Mouse (Mus musculus) G1E (cell line): ENCODE data around the gene 1810009A15Rik. TPM values are rescaled to one million over a fixed set of nuclear protein-coding genes. Genes with fewer than 3 reads are reported as not detected.

Experiments used
- ATAC-seq: 2 replicates; pipeline ENCODE4 v1.8.0; 2016; ENCODE audit warnings: mild to moderate bottlenecking; ENCODE audit not compliant: insufficient number of reproducible peaks, poor library complexity, low FRiP score, severe bottlenecking; ENCODE audit errors: extremely low read depth
- DNase-seq: peaks from one replicate; pipeline ENCODE4 v3.0.0; 2012; ENCODE audit warnings: low spot score
- H3K27me3 ChIP-seq: 2 replicates; pipeline ENCODE4 v1.6.1; 2012; ENCODE audit warnings: mild to moderate bottlenecking, low read length, inconsistent platforms; ENCODE audit not compliant: insufficient read depth
- H3K36me3 ChIP-seq: replicated peaks from 2 replicates; pipeline ENCODE3; 2012; ENCODE audit warnings: mild to moderate bottlenecking, inconsistent platforms
- H3K4me1 ChIP-seq: 2 replicates; pipeline ENCODE4 v1.6.1; 2012; ENCODE audit warnings: low read depth, low read length, inconsistent platforms, mixed read lengths; ENCODE audit not compliant: insufficient read depth
- H3K4me3 ChIP-seq: 2 replicates; pipeline ENCODE4 v1.5.1; 2012; ENCODE audit warnings: low read depth, mild to moderate bottlenecking, inconsistent platforms, low read length, moderate library complexity, mixed read lengths
- H3K9me3 ChIP-seq: replicated peaks from 2 replicates; pipeline ENCODE4 v1.6.1; 2012; ENCODE audit warnings: inconsistent platforms
- CTCF ChIP-seq: IDR thresholded peaks from 2 replicates; pipeline ENCODE4 v1.5.1; 2012; ENCODE audit warnings: low read depth, low read length, inconsistent platforms, mixed read lengths
- GATA1 ChIP-seq: IDR thresholded peaks from 2 replicates; pipeline ENCODE4 v1.6.1; 2012; ENCODE audit warnings: borderline replicate concordance, low read length, inconsistent platforms, mixed read lengths
- GATA2 ChIP-seq: IDR thresholded peaks from 2 replicates; pipeline ENCODE4 v1.6.1; 2012; ENCODE audit warnings: low read depth, low read length, inconsistent platforms, borderline replicate concordance
- POLR2AphosphoS5 ChIP-seq: IDR thresholded peaks from 2 replicates; pipeline ENCODE4 v1.6.1; 2012; ENCODE audit warnings: low read depth, low read length, inconsistent platforms; ENCODE audit not compliant: insufficient replicate concordance
- TAL1 ChIP-seq: conservative IDR thresholded peaks from 2 replicates; pipeline ENCODE4 v1.6.1; 2012; ENCODE audit warnings: low read depth, low read length, inconsistent platforms, mixed read lengths
- polyA plus RNA-seq: library from polyadenylated mRNA; stranded (reverse); fragments of >175 nt; gene quantifications from 2 replicates; pipeline ENCODE4 v1.2.3, GENCODE M21; 2012
- total RNA-seq, 2 experiments: library from RNA; stranded (forward) in 1 of 2; stranded (reverse) in 1 of 2; fragments of 200-1000 nt in 1 of 2; fragments of >200 nt in 1 of 2; fragmentation: Nextera tagmentation in 1 of 2; gene quantifications; 2 replicates each; pipeline ENCODE4 v1.2.3; 2014 to 2017

Gene 1810009A15Rik
- total and polyA plus RNA-seq, 3 experiments = 53.0 to 85.7 (median 84.9) TPM

DNA sequence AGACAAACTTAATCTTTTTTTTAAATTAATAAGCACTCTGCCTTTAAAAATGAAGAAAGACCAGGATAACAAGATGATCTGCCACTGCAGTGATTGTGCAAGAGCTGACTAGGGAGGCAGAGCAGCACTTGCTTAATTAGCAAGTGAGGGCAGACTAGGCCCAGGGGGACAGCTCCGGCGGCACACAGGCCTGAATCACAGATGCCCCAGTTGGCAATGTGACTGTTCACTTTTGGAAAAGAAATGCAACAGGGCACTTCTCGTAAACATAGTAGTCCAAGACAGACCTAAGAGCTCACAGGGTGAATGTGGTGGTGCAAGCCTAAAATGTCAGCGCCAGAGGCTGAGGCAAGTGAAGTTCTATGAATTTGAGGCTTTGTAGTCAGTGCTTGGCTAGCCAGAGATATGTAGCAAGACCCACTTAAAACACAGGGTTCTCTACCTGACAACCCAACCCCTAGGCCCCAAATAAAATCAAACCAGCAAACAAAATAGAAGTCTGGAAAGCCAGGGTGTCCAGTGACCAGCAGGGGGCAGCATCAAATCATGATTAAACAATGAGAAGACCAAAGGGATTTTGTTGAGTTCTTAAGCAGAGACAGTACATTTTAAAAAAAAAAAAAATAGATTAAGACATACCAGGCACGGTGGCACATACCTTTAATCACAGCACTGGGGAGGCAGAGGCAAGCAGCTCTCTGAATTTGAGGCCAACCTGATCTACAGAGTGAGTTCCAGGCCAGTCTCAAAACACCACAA is 44.1 kb upstream of the 1810009A15Rik start:
- peak; percentile 53 for DNase-seq
- Histone ChIP-seq H3K36me3 (peaks cover 94% of the 10 kb centered on the region), H3K27me3 (no peaks in the 10 kb centered on the region), H3K9me3 (no peaks in the 10 kb centered on the region), H3K4me3 (no peak overlapping the region), H3K4me1 (peaks cover 4% of the 10 kb centered on the region; the same call in 1 of the 2 replicates)
- ATAC-seq = no peak
- TF ChIP-seq GATA2 (no peak), CTCF (peak; percentile 52)

DNA sequence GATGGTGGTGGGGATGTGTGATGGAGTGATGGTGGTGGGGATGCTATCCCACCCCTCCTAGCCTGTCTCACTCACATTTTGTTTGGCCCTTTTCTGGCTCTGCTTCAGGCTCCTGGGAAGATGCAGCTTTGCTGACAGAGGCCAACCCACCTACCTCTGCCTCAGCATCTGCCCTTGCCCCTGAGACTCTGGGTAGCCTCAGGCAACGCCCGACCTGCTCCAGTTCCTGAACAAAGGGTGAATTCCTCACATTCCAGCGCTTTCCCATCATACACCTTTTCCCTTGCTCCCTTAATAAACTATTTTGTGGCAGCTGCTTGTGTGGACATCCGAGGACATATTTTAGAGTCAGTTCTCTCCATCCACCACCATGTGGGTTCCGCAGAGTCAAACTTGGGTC is 40.3 kb upstream of the 1810009A15Rik start:
- peaks cover 10% of the 10 kb centered on the region for H3K27me3 ChIP-seq
- no peak overlapping the region for H3K4me3 ChIP-seq
- TF ChIP-seq POLR2AphosphoS5 (no peak), CTCF (no peak), TAL1 (no peak), GATA1 (no peak), GATA2 (no peak)
- no peak for DNase-seq
- H3K36me3 ChIP-seq = peaks cover 59% of the 10 kb centered on the region
- H3K4me1 ChIP-seq = peaks cover 7% of the 10 kb centered on the region; the same call in 1 of the 2 replicates
- no peak for ATAC-seq
- no peaks in the 10 kb centered on the region for H3K9me3 ChIP-seq

DNA sequence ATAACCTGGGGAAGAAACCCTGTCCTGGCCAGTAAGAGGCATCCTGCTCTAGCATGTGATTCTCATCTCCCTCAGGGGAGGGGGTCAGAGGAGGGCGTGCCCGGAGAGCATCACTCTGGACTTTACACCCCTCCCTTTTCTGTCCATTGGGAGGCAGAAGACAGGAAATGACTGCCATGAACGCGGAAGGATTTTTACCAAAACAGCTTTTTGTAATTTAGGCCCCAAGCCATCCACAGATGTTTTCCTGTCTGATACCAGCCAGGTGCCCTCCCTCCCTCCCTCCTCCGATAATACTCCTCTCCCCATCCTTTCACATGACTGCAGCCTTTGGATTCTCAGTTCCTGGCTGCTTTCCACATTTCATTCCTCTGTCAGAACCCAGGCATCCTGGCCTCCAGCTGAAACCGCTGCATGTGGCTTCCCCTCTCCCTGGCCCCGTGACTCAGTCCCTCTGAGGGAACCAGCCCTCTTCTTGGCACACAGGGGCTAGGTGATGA is 38.2 kb upstream of the 1810009A15Rik start, which contains the start of gene Lrrn4cl:
Gene Lrrn4cl, plus strand, starts transcription at position 367 of the 500 bp plus-strand sequence.
- no peak for ATAC-seq
- TF ChIP-seq CTCF (no peak), GATA2 (no peak), GATA1 (no peak), TAL1 (no peak), POLR2AphosphoS5 (no peak)
- DNase-seq = no peak
- Histone ChIP-seq H3K9me3 (no peaks in the 10 kb centered on the region), H3K36me3 (peaks cover 40% of the 10 kb centered on the region), H3K27me3 (peaks cover 12% of the 10 kb centered on the region), H3K4me3 (no peak within 1 kb of the TSS), H3K4me1 (peaks cover 7% of the 10 kb centered on the region; the same call in 1 of the 2 replicates)

DNA sequence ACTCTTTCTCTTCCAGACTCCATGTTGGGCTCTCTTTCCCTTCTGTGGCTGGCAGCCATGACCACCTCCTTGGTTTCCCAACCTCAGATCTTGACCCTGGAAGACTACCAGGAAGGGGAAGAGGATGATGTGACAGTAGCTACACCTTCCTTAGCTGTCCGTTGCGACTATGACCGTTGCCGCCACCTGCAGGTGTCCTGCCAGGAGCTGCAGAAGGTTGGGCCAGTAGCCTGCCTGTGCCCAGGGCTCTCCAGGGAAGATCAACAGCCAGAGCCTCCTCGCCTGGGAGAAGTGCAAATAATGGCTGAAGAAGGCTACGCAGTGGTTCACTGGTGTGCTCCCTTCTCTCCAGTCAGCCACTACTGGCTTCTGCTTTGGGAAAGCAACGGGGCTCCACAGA is 37.0 kb upstream of the 1810009A15Rik start:
- no peak for TF ChIP-seq GATA1
- no peak for DNase-seq
- no peaks in the 10 kb centered on the region for H3K9me3 ChIP-seq
- H3K27me3 ChIP-seq = peaks cover 12% of the 10 kb centered on the region
- peaks cover 28% of the 10 kb centered on the region for H3K36me3 ChIP-seq
- H3K4me3 ChIP-seq = no peak overlapping the region
- H3K4me1 ChIP-seq = peaks cover 7% of the 10 kb centered on the region; the same call in 1 of the 2 replicates
- no peak for ATAC-seq

DNA sequence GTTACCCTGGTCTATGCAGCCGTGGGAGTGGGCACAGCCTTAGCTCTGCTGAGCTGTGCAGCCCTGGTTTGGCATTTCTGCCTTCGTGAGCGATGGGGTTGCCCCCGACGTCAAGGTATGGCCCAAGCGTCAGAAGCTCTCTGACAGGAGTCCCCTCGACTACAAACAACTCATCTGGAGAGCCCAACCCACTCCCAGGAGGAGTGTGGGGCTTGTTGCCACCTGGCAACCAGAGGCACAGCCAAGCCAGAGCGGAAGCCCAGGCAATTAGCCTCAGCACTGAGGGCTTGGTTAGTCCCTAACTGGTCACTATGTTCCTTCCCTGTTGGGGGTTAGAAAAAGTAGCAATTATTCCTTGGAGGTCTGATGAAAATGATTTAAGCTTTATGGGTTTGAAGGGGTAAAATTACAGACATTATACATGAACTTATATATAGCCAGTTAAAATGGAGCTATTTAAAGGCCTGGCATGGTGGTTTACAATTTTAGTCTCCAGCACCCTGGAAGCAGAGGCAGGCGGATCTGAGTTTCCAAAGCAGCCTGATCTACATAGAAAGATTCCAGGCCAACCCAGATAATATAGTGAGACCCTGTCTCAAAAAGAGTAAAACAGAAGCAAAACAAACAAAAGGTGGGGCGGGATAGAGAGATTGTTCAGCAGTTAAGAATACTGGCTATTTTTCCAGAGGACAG is 36.3 kb upstream of the 1810009A15Rik start:
- TF ChIP-seq TAL1 (no peak), GATA2 (no peak)
- Histone ChIP-seq H3K36me3 (peaks cover 20% of the 10 kb centered on the region), H3K27me3 (peaks cover 12% of the 10 kb centered on the region), H3K4me1 (0 out of 2 replicates have a peak, but pooled peaks cover 3% of the 10 kb centered on the region), H3K9me3 (no peaks in the 10 kb centered on the region), H3K4me3 (no peak overlapping the region)
- DNase-seq = no peak
- no peak for ATAC-seq

DNA sequence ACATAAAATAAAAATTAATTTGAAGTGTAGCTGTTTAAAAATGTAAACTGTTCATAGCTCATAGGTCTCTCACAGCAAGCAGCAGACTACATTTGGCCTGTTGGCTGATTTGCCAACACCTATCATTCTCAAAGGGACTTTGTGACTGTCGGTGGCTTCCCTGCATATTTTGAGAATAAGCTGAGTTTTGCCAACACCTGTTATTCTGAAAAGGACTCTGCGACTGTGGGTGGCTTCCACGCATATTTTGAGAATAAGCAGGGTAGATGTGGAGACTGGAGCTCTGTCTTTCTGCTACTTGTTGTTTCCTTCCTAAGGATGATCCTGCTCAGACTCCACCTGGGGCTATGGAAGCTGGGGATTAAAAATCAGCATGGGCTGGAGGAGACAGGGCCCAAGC is 35.5 kb upstream of the 1810009A15Rik start:
- TF ChIP-seq POLR2AphosphoS5 = no peak
- no peak for TF ChIP-seq TAL1
- no peak for TF ChIP-seq GATA1
- TF ChIP-seq CTCF = no peak
- no peak for TF ChIP-seq GATA2
- H3K9me3 ChIP-seq = no peaks in the 10 kb centered on the region
- H3K4me1 ChIP-seq = 0 out of 2 replicates have a peak, but pooled peaks cover 3% of the 10 kb centered on the region
- H3K27me3 ChIP-seq = peaks cover 12% of the 10 kb centered on the region
- ATAC-seq = no peak
- peaks cover 13% of the 10 kb centered on the region for H3K36me3 ChIP-seq
- H3K4me3 ChIP-seq = no peak overlapping the region
- DNase-seq = no peak
